Mouse (Mus musculus): ENCODE measurements around the gene Cyp26b1. TPM values are rescaled to one million over a fixed set of nuclear protein-coding genes. Genes with fewer than 3 reads are reported as not detected.

Gene Cyp26b1
- polyA plus RNA-seq, 1 experiment from 2014 or later = 0.03 TPM

- no peak for DNase-seq
- Histone ChIP-seq H3K36me3 (no peaks in the 10 kb centered on the region), H3K4me3 (replicated peaks) (no peak overlapping the region), H3K27me3 (peaks cover 60% of the 10 kb centered on the region), H3K9me3 (replicated peaks) (no peaks in the 10 kb centered on the region), H3K4me2 (no peak overlapping the region), H3K4me1 (replicated peaks) (peaks cover 9% of the 10 kb centered on the region), H3K9ac (no peak overlapping the region), H3K27ac (no peak overlapping the region)
- no peak for ATAC-seq (ENCODE audit: low read depth)
- 9% methylated on average over 5 of the region's 5 CpGs for WGBS (ENCODE audit: insufficient replicate concordance)
Observed at GRCm38 (mm10) chr6:84578928-84579327, 14.8 kb downstream of the Cyp26b1 start.

- Histone ChIP-seq H3K27ac (no peak overlapping the region), H3K4me2 (no peak overlapping the region), H3K9ac (no peak overlapping the region), H3K27me3 (peaks cover 49% of the 10 kb centered on the region), H3K9me3 (replicated peaks) (no peaks in the 10 kb centered on the region), H3K4me3 (replicated peaks) (no peak overlapping the region), H3K36me3 (no peaks in the 10 kb centered on the region), H3K4me1 (replicated peaks) (no peaks in the 10 kb centered on the region; the same call in 1 of the 2 replicates)
- ATAC-seq (ENCODE audit: low read depth) (no peak), DNase-seq (no peak)
- WGBS (ENCODE audit: insufficient replicate concordance) = 63% methylated on average over 4 of the region's 4 CpGs
Observed at GRCm38 (mm10) chr6:84577898-84578297, 15.8 kb downstream of the Cyp26b1 start.

GRCm38 (mm10) chr6:84573905-84574660 lies 19.6 kb downstream of the Cyp26b1 start:
- H3K36me3 ChIP-seq = no peaks in the 10 kb centered on the region
- H3K4me3 ChIP-seq (replicated peaks) = no peak overlapping the region
- no peaks in the 10 kb centered on the region for H3K9me3 ChIP-seq (replicated peaks)
- H3K27me3 ChIP-seq = peaks cover 18% of the 10 kb centered on the region; the same call in 1 of the 2 replicates
- H3K4me2 ChIP-seq = 0 out of 2 replicates have a peak overlapping the region, but pooled peaks have one; percentile 19
- H3K27ac ChIP-seq = no peak overlapping the region
- peaks cover 5% of the 10 kb centered on the region; the same call in 1 of the 2 replicates for H3K4me1 ChIP-seq (replicated peaks)
- DNase-seq (no peak), ATAC-seq (ENCODE audit: low read depth) (no peak)
- 44% methylated on average over 25 of the region's 25 CpGs for WGBS (ENCODE audit: insufficient replicate concordance)
- no peak overlapping the region for H3K9ac ChIP-seq

- Histone ChIP-seq H3K4me2 (no peak overlapping the region), H3K4me1 (replicated peaks) (peaks cover 7% of the 10 kb centered on the region; the same call in 1 of the 2 replicates), H3K4me3 (replicated peaks) (no peak overlapping the region), H3K27ac (no peak overlapping the region), H3K9ac (no peak overlapping the region), H3K27me3 (peaks cover 10% of the 10 kb centered on the region; the same call in 1 of the 2 replicates), H3K36me3 (no peaks in the 10 kb centered on the region), H3K9me3 (replicated peaks) (no peaks in the 10 kb centered on the region)
- DNase-seq = no peak
- no peak for ATAC-seq (ENCODE audit: low read depth)
- 77% methylated on average over 3 of the region's 3 CpGs for WGBS (ENCODE audit: insufficient replicate concordance)
Observed at GRCm38 (mm10) chr6:84570039-84570438, 23.7 kb downstream of the Cyp26b1 start.

GRCm38 (mm10) chr6:84569590-84569989 lies 24.1 kb downstream of the Cyp26b1 start:
- no peaks in the 10 kb centered on the region for H3K36me3 ChIP-seq
- H3K4me3 ChIP-seq (replicated peaks) = no peak overlapping the region
- no peak overlapping the region for H3K4me2 ChIP-seq
- peaks cover 7% of the 10 kb centered on the region; the same call in 1 of the 2 replicates for H3K4me1 ChIP-seq (replicated peaks)
- no peak for DNase-seq
- no peak overlapping the region for H3K9ac ChIP-seq
- no peaks in the 10 kb centered on the region for H3K9me3 ChIP-seq (replicated peaks)
- no peak overlapping the region for H3K27ac ChIP-seq
- H3K27me3 ChIP-seq = peaks cover 5% of the 10 kb centered on the region; the same call in 1 of the 2 replicates
- no peak for ATAC-seq (ENCODE audit: low read depth)

DNA sequence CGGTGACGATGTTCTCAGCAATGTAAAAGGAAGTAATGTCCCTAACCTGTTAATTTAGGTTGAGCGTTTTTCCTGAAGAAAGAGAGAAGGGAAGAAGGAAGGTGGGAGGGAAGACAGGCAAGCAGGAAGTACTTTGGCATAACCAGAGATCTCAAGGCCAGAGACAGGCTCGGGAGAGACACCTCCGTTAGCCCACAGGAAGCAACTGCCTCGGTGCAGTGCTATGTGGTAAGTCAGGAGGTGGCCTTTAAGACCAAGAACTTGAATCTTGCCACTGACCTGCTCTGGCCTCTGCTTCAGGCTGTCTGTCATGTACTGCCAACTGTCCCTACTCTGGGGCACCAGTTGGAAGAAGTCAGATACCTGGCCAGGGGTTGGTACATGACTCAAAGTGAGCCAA lies 24.8 kb downstream of the Cyp26b1 start:
- 24% methylated on average over 6 of the region's 6 CpGs for WGBS (ENCODE audit: insufficient replicate concordance)
- DNase-seq = no peak
- H3K9me3 ChIP-seq (replicated peaks) = no peaks in the 10 kb centered on the region

DNA sequence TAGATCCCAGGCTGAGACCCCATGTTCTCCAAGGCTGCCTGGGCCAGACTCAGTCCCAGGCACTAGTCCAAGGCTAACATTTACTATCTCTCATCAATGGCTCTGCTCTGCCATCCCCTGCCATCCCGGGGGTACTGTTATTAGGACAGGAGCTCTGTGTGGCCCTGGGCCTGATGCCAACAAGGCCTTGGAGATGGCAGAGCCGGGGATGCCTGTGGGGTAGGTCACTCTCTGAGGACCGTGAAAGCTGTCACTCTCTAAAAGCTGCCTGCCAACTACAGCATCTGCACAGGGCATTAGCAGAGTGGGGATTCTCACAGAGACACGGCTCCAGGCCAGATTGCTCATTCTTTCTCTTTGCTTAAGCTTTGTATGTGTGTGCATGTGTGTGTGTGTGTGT lies 26.0 kb downstream of the Cyp26b1 start:
- H3K4me3 ChIP-seq (replicated peaks) = no peak overlapping the region
- WGBS (ENCODE audit: insufficient replicate concordance) = 63% methylated on average over 4 of the region's 4 CpGs
- no peak overlapping the region for H3K27ac ChIP-seq
- no peak overlapping the region for H3K9ac ChIP-seq
- no peak for ATAC-seq (ENCODE audit: low read depth)
- H3K4me1 ChIP-seq (replicated peaks) = peaks cover 7% of the 10 kb centered on the region; the same call in 1 of the 2 replicates
- no peaks in the 10 kb centered on the region; the same call in 1 of the 2 replicates for H3K27me3 ChIP-seq
- H3K9me3 ChIP-seq (replicated peaks) = no peaks in the 10 kb centered on the region
- no peak overlapping the region for H3K4me2 ChIP-seq
- DNase-seq = no peak
- H3K36me3 ChIP-seq = no peaks in the 10 kb centered on the region

More for the DNA sequence above, 24.8 kb downstream of the Cyp26b1 start:
- Histone ChIP-seq H3K4me1 (replicated peaks) (peaks cover 7% of the 10 kb centered on the region; the same call in 1 of the 2 replicates), H3K9ac (no peak overlapping the region), H3K36me3 (no peaks in the 10 kb centered on the region), H3K4me3 (replicated peaks) (no peak overlapping the region), H3K27me3 (no peaks in the 10 kb centered on the region; the same call in none of the 2 replicates), H3K27ac (no peak overlapping the region), H3K4me2 (no peak overlapping the region)
- no peak for ATAC-seq (ENCODE audit: low read depth)

- H3K36me3 ChIP-seq = no peaks in the 10 kb centered on the region
- no peak overlapping the region for H3K9ac ChIP-seq
- H3K27me3 ChIP-seq = no peaks in the 10 kb centered on the region; the same call in 1 of the 2 replicates
- H3K4me3 ChIP-seq (replicated peaks) = no peak overlapping the region
- 65% methylated on average over 2 of the region's 2 CpGs for WGBS (ENCODE audit: insufficient replicate concordance)
- H3K4me1 ChIP-seq (replicated peaks) = peaks cover 7% of the 10 kb centered on the region; the same call in 1 of the 2 replicates
- H3K27ac ChIP-seq = no peak overlapping the region
- H3K4me2 ChIP-seq = no peak overlapping the region
- ATAC-seq (ENCODE audit: low read depth) = no peak
- H3K9me3 ChIP-seq (replicated peaks) = no peaks in the 10 kb centered on the region
- DNase-seq = no peak
Observed at GRCm38 (mm10) chr6:84566825-84567224, 26.9 kb downstream of the Cyp26b1 start.

- no peak overlapping the region for H3K4me3 ChIP-seq (replicated peaks)
- peaks cover 7% of the 10 kb centered on the region; the same call in 1 of the 2 replicates for H3K4me1 ChIP-seq (replicated peaks)
- no peak overlapping the region for H3K27ac ChIP-seq
- H3K36me3 ChIP-seq = no peaks in the 10 kb centered on the region
- 35% methylated on average over 5 of the region's 5 CpGs for WGBS (ENCODE audit: insufficient replicate concordance)
- ATAC-seq (ENCODE audit: low read depth) (no peak), DNase-seq (no peak)
- no peak overlapping the region for H3K4me2 ChIP-seq
- no peaks in the 10 kb centered on the region for H3K9me3 ChIP-seq (replicated peaks)
- no peaks in the 10 kb centered on the region; the same call in 1 of the 2 replicates for H3K27me3 ChIP-seq
- no peak overlapping the region for H3K9ac ChIP-seq
Observed at GRCm38 (mm10) chr6:84565245-84565644, 28.5 kb downstream of the Cyp26b1 start.

- H3K9me3 ChIP-seq (replicated peaks) = no peaks in the 10 kb centered on the region
- no peak overlapping the region for H3K4me2 ChIP-seq
- DNase-seq (no peak), ATAC-seq (ENCODE audit: low read depth) (no peak)
- H3K27me3 ChIP-seq = no peaks in the 10 kb centered on the region; the same call in 1 of the 2 replicates
- 34% methylated on average over 4 of the region's 4 CpGs for WGBS (ENCODE audit: insufficient replicate concordance)
- H3K27ac ChIP-seq = no peak overlapping the region
- H3K9ac ChIP-seq = no peak overlapping the region
- no peaks in the 10 kb centered on the region for H3K4me1 ChIP-seq (replicated peaks)
- H3K36me3 ChIP-seq = no peaks in the 10 kb centered on the region
- H3K4me3 ChIP-seq (replicated peaks) = no peak overlapping the region
Observed at GRCm38 (mm10) chr6:84562948-84563347, 30.8 kb downstream of the Cyp26b1 start.

DNA sequence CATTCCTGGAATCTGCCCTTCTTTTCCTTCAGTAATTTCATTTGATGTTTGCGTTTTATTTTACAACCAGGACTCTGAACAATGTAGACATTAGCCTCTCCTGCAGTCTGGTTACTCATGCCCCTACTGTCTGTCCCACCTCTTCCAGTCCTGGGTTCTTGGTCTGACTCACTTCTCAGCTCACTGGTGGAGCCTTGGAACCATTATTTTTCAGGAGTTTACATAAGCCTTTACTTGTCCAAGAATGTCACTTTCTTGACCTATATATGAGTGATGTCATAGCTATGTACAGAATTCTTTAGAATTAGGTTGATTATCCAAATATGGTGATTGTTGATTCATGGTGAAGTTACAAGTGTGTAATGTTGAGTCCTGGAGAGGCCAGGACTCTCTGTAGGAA lies 32.5 kb downstream of the Cyp26b1 start:
- no peak overlapping the region for H3K27ac ChIP-seq
- H3K9me3 ChIP-seq (replicated peaks) = no peaks in the 10 kb centered on the region
- no peaks in the 10 kb centered on the region for H3K36me3 ChIP-seq
- no peak overlapping the region for H3K9ac ChIP-seq
- no peak for DNase-seq
- 65% methylated on average over 1 of the region's 1 CpGs for WGBS (ENCODE audit: insufficient replicate concordance)
- ATAC-seq (ENCODE audit: low read depth) = no peak
- no peak overlapping the region for H3K4me3 ChIP-seq (replicated peaks)
- no peaks in the 10 kb centered on the region; the same call in 1 of the 2 replicates for H3K27me3 ChIP-seq
- no peaks in the 10 kb centered on the region for H3K4me1 ChIP-seq (replicated peaks)
- no peak overlapping the region for H3K4me2 ChIP-seq

Data from liver, embryonic 13.5 days (tissue).